Mouse (Mus musculus): Measurements from ENCODE around the gene Rnf220.

- no peak for TF ChIP-seq MYC (IDR thresholded peaks at IDR 0.05; ENCODE audit: low read depth, low read length)
- TF ChIP-seq KAT2A (IDR thresholded peaks at IDR 0.05; ENCODE audit: insufficient replicate concordance, low read length), result no peak
- TF ChIP-seq CTCF (conservative IDR thresholded peaks at IDR 0.05 in 1 of 2, IDR thresholded peaks at IDR 0.05 in 1 of 2; ENCODE audit: low read depth in 2 of 2, low read length in 2 of 2), result no peak
- no peak for TF ChIP-seq SMC3 (IDR thresholded peaks at IDR 0.05; ENCODE audit: low read depth, low read length)
- TF ChIP-seq CHD1 (IDR thresholded peaks at IDR 0.05; ENCODE audit: low read depth, low read length), result no peak
- no peak for TF ChIP-seq EP300 (IDR thresholded peaks at IDR 0.05; ENCODE audit: low read length)
- no peak for TF ChIP-seq E2F4 (IDR thresholded peaks at IDR 0.05; ENCODE audit: insufficient replicate concordance, low read depth, low read length)
- TF ChIP-seq GABPA (IDR thresholded peaks at IDR 0.05; ENCODE audit: insufficient replicate concordance, low read depth, low read length), result no peak
- no peak for TF ChIP-seq POLR2A (IDR thresholded peaks at IDR 0.05; ENCODE audit: low read depth, low read length)
- no peak for TF ChIP-seq POLR2AphosphoS2 (IDR thresholded peaks at IDR 0.05; ENCODE audit: low read depth, low read length)
- TF ChIP-seq ELF1 (IDR thresholded peaks at IDR 0.05; ENCODE audit: low read depth, low read length), result no peak
- TF ChIP-seq BHLHE40 (IDR thresholded peaks at IDR 0.05; ENCODE audit: low read depth, low read length), result no peak
Observed at GRCm38 (mm10) chr4:117343385-117343784, 153.5 kb downstream of the Rnf220 start.

Measured in CH12.LX (cell line).